Mouse (Mus musculus): ENCODE data around the gene Gm49340. TPM values are rescaled to one million over a fixed set of nuclear protein-coding genes. Genes with fewer than 3 reads are reported as not detected.

Gene Gm49340
- polyA plus RNA-seq, 1 experiment from 2014 or later: not detected

DNA sequence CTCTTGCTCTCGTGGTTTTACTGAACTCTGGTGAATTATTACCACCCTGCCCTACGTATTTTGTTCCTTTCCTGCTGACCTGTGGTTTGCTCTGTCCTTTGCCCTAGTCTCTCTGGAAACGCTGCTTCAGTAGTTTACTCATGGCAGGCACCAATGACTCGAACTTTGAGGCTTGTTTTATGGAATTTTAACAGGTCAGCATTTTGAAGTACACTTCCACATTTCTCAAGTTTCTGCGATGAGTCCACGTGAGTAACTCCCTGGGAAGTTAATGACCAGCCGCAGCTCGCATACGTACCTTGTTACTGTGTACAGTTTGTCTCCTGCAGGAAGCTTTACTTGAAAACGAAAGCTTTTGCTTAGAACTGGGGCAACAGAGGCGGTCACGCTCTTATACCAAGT, 3.1 kb upstream of the Gm49340 start:
- Histone ChIP-seq H3K4me2 (replicated peaks) (peak overlapping the region; percentile 49), H3K9ac (no peak overlapping the region), H3K9me3 (no peaks in the 10 kb centered on the region), H3K4me1 (peaks cover 5% of the 10 kb centered on the region), H3K4me3 (0 out of 2 replicates have a peak overlapping the region, but pooled peaks have one; percentile 5), H3K27me3 (no peaks in the 10 kb centered on the region), H3K27ac (no peak overlapping the region), H3K36me3 (no peaks in the 10 kb centered on the region)
- WGBS: 18% methylated on average over 12 of the region's 12 CpGs
- no peak for ATAC-seq (ENCODE audit: low FRiP score, low read depth)

DNA sequence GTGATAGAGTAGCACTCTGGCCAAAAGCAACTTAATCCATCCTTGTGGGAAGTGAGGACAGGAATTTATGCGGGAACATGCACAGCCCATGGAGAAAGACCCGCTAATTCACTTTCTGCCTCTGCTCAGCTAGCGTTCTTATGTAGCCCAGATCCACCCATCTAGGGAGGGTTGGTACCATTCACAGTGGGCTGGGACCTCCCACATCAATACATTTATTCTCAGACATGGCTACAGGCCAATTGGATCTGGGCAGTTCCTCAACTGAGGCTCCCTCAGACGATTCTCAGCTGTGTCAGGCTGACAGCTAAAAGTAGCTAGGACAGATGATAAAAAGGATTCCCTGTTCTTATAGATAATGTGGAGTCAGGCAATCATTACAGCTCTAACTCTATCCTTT, 2.2 kb upstream of the Gm49340 start:
- no peak overlapping the region for H3K9ac ChIP-seq
- no peak for ATAC-seq (ENCODE audit: low FRiP score, low read depth)
- no peaks in the 10 kb centered on the region for H3K9me3 ChIP-seq
- no peak overlapping the region for H3K4me2 ChIP-seq (replicated peaks)
- peaks cover 5% of the 10 kb centered on the region for H3K4me1 ChIP-seq
- H3K36me3 ChIP-seq: no peaks in the 10 kb centered on the region
- H3K4me3 ChIP-seq: no peak overlapping the region
- no peaks in the 10 kb centered on the region for H3K27me3 ChIP-seq
- WGBS: 73% methylated on average over 4 of the region's 4 CpGs
- no peak overlapping the region for H3K27ac ChIP-seq

DNA sequence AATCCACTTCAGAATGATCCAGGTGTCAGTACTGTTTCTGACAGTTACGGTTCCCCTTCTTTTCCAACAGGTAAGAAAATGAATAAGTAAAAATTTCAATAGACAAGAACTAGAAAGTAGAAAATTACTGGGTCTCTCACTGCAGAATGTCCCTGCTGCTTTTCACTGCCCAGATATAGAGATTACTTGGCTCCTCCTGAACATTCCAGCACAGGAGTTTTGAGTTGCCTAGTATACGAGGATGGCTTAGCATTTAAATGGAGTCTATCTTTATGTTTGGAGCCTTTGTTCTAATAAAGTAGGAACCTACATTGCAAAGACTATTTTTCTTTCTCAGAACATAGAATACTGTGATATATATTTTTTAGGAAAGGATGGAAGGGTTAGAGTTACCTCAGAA, 3.8 kb downstream of the Gm49340 start:
- WGBS: 72% methylated on average over 2 of the region's 2 CpGs
- Histone ChIP-seq H3K4me3 (no peak overlapping the region), H3K4me2 (replicated peaks) (no peak overlapping the region), H3K27ac (no peak overlapping the region), H3K4me1 (no peaks in the 10 kb centered on the region), H3K27me3 (no peaks in the 10 kb centered on the region), H3K9me3 (no peaks in the 10 kb centered on the region; the same call in 1 of the 2 replicates), H3K9ac (no peak overlapping the region), H3K36me3 (no peaks in the 10 kb centered on the region)
- no peak for ATAC-seq (ENCODE audit: low FRiP score, low read depth)

DNA sequence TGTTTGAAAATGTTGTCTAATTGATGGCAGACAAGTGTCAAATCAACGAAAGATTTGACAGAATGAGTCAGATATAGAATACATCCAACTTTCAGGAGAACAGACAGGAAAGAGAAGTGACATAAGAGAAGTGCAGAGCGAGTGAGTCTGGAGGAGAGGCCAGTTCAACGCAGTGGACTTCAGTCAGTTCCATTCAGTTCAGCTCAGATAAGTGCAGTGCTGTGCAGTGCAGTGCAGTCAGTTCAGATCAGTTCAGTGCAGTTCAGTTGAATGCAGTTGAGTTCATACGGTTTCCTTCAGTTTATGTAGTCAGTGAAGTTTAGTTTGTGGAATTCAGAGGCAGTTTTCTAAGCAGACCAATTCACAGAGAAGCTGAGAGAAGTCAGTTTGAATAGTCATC, 7.4 kb downstream of the Gm49340 start:
- no peaks in the 10 kb centered on the region for H3K36me3 ChIP-seq
- 80% methylated on average over 4 of the region's 4 CpGs for WGBS
- ATAC-seq (ENCODE audit: low FRiP score, low read depth): no peak
- no peak overlapping the region for H3K4me2 ChIP-seq (replicated peaks)
- H3K9me3 ChIP-seq: no peaks in the 10 kb centered on the region; the same call in 1 of the 2 replicates
- no peak overlapping the region for H3K4me3 ChIP-seq
- H3K27ac ChIP-seq: no peak overlapping the region
- H3K27me3 ChIP-seq: no peaks in the 10 kb centered on the region
- H3K4me1 ChIP-seq: no peaks in the 10 kb centered on the region
- no peak overlapping the region for H3K9ac ChIP-seq

DNA sequence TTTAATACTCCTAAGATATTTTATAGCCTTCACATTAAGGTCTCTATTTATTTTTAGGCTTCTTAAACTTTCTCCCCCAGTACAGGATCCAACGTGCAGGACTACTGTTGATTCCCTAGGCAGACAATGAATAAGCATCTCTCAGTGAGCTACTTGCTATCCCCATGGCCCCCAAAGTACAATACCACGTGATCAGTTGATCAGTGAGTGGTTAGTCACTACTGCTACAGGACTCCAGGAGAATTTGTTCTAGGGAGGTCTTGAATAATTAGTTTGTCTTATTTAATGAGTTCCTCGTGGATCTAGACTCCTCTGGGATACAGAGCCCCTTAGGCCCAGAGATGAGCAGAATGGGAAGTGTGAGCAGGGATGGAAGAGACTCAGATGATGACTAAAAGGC, 20.9 kb downstream of the Gm49340 start, which contains the start of gene Olfr20:
TSS of gene Olfr20 (plus strand) at position 301 of the 400 bp plus-strand sequence.
- Histone ChIP-seq H3K27me3 (no peaks in the 10 kb centered on the region), H3K4me2 (replicated peaks) (no peak within 1 kb of the TSS), H3K9ac (no peak within 1 kb of the TSS), H3K4me1 (no peaks in the 10 kb centered on the region), H3K9me3 (no peaks in the 10 kb centered on the region), H3K27ac (no peak within 1 kb of the TSS), H3K36me3 (no peaks in the 10 kb centered on the region), H3K4me3 (no peak within 1 kb of the TSS)
- WGBS: 45% methylated on average over 3 of the region's 3 CpGs
- ATAC-seq (ENCODE audit: low FRiP score, low read depth): no peak

DNA sequence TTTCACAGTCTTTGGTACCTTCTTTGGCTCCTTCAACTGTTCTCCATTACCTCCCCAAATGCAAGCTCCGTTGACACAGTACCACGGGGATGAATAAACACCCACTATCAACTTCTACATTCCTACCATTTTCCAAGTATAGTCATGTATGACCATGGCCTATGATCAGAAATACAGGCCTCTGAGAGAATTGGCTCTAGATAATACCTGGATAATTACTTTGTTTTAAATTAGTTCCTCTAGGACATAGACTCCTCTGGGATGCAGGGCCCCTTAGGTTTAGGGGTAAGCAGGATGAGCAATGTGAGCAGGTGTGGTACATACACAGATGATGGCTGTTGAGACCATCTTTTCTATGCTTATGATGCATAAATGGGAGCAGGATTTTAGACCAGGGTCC, 41.4 kb downstream of the Gm49340 start, which contains the start of gene Olfr376:
TSS of gene Olfr376 (plus strand) at position 301 of the 400 bp plus-strand sequence.
- H3K27me3 ChIP-seq: no peaks in the 10 kb centered on the region
- no peaks in the 10 kb centered on the region for H3K36me3 ChIP-seq
- no peak for ATAC-seq (ENCODE audit: low FRiP score, low read depth)
- no peak within 1 kb of the TSS for H3K27ac ChIP-seq
- H3K9me3 ChIP-seq: no peaks in the 10 kb centered on the region
- no peaks in the 10 kb centered on the region for H3K4me1 ChIP-seq
- 82% methylated on average over 2 of the region's 2 CpGs for WGBS
- no peak within 1 kb of the TSS for H3K4me2 ChIP-seq (replicated peaks)
- H3K9ac ChIP-seq: no peak within 1 kb of the TSS
- no peak within 1 kb of the TSS for H3K4me3 ChIP-seq

DNA sequence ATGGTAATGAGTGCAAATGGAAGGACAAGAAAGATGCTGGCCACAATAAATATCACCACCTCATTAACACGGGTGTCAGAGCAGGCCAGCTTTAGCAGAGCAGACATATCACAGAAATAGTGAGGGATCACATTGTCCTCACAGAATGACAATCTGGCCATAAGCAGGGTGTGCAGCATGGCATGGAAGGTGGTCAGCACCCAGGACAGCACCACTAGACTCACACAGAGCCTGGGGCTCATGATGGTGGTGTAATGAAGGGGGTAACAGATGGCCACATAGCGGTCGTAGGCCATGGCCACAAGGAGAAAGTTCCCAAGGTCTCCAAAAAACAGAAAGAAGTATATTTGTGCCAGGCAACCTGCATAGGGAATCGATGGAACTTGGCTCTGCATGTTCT, 65.8 kb downstream of the Gm49340 start:
- H3K4me2 ChIP-seq (replicated peaks): no peak overlapping the region
- no peaks in the 10 kb centered on the region for H3K9me3 ChIP-seq
- no peak overlapping the region for H3K27ac ChIP-seq
- no peak overlapping the region for H3K4me3 ChIP-seq
- 65% methylated on average over 4 of the region's 4 CpGs for WGBS
- H3K9ac ChIP-seq: no peak overlapping the region
- no peaks in the 10 kb centered on the region for H3K36me3 ChIP-seq
- H3K27me3 ChIP-seq: no peaks in the 10 kb centered on the region
- no peak for ATAC-seq (ENCODE audit: low FRiP score, low read depth)
- H3K4me1 ChIP-seq: no peaks in the 10 kb centered on the region

DNA sequence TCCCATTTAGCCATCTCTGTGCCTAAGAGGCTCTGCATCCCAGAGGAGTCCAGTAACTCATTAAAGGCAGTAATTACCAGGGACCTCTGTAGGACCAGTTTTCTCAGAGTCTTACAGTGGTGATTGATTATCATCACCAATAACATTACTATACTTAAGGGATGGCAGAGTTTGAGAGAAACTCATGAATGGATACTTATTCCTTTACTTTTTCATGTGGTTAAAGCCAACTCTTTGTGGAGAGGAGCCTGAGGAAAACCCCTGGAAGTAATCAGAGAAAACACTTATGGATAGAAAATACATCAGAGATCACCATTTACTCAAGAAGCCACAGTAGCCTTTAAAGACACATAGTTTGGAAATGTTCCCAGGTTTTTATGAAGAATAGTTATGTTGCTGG, 70.0 kb downstream of the Gm49340 start, which contains the start of gene Olfr1:
TSS of gene Olfr1 (minus strand) at position 101 of the 400 bp plus-strand sequence.
- Histone ChIP-seq H3K4me3 (no peak within 1 kb of the TSS), H3K9ac (no peak within 1 kb of the TSS), H3K4me2 (replicated peaks) (no peak within 1 kb of the TSS), H3K4me1 (no peaks in the 10 kb centered on the region), H3K9me3 (no peaks in the 10 kb centered on the region), H3K27me3 (no peaks in the 10 kb centered on the region), H3K27ac (no peak within 1 kb of the TSS), H3K36me3 (no peaks in the 10 kb centered on the region)
- no peak for ATAC-seq (ENCODE audit: low FRiP score, low read depth)

Other genes with a start within 250 kb of the Gm49340 start
- gene Itgae, start 239.2 kb upstream of the Gm49340 start, polyA plus RNA-seq (2015; fragmentation: Nextera tagmentation; extraction: Ambion mirVana): 0.32 and 0.57 TPM in 2 replicates
- 14.5 and 15.5 TPM in 2 replicates for gene Haspin, start 191.4 kb upstream of the Gm49340 start, polyA plus RNA-seq (2015; fragmentation: Nextera tagmentation; extraction: Ambion mirVana)
- gene P2rx5, start 169.3 kb upstream of the Gm49340 start, polyA plus RNA-seq (2015; fragmentation: Nextera tagmentation; extraction: Ambion mirVana): 0.70 and 0.89 TPM in 2 replicates
- gene Emc6, start 152.7 kb upstream of the Gm49340 start, polyA plus RNA-seq (2015; fragmentation: Nextera tagmentation; extraction: Ambion mirVana): 96.7 and 98.9 TPM in 2 replicates
- 244 and 248 TPM in 2 replicates for gene Tax1bp3, start 152.7 kb upstream of the Gm49340 start, polyA plus RNA-seq (2015; fragmentation: Nextera tagmentation; extraction: Ambion mirVana)
- 26.0 and 26.3 TPM in 2 replicates for gene Ctns, start 130.7 kb upstream of the Gm49340 start, polyA plus RNA-seq (2015; fragmentation: Nextera tagmentation; extraction: Ambion mirVana)
- 1.9 and 2.6 TPM in 2 replicates for gene Shpk, start 130.3 kb upstream of the Gm49340 start, polyA plus RNA-seq (2015; fragmentation: Nextera tagmentation; extraction: Ambion mirVana)
- 0.05 and 0.17 TPM in 2 replicates for gene Trpv1, start 95.4 kb upstream of the Gm49340 start, polyA plus RNA-seq (2015; fragmentation: Nextera tagmentation; extraction: Ambion mirVana)
- 0.09 and 0.14 TPM in 2 replicates for gene Trpv3, start 62.4 kb upstream of the Gm49340 start, polyA plus RNA-seq (2015; fragmentation: Nextera tagmentation; extraction: Ambion mirVana)
- 1.0 and 1.2 TPM in 2 replicates for gene Aspa, start 145 bp upstream of the Gm49340 start, polyA plus RNA-seq (2015; fragmentation: Nextera tagmentation; extraction: Ambion mirVana)
- gene Spata22, start within 50 bp of the Gm49340 start, polyA plus RNA-seq (2015; fragmentation: Nextera tagmentation; extraction: Ambion mirVana): not detected in 2 replicates
- not detected in 2 replicates for gene Olfr20, start 21.0 kb downstream of the Gm49340 start, polyA plus RNA-seq (2015; fragmentation: Nextera tagmentation; extraction: Ambion mirVana)
- gene Olfr376, start 41.5 kb downstream of the Gm49340 start, polyA plus RNA-seq (2015; fragmentation: Nextera tagmentation; extraction: Ambion mirVana): not detected in 2 replicates
- not detected in 2 replicates for gene Olfr1, start 69.9 kb downstream of the Gm49340 start, polyA plus RNA-seq (2015; fragmentation: Nextera tagmentation; extraction: Ambion mirVana)
- gene Olfr378, start 98.7 kb downstream of the Gm49340 start, polyA plus RNA-seq (2015; fragmentation: Nextera tagmentation; extraction: Ambion mirVana): not detected in 2 replicates
- gene Olfr380, start 127.8 kb downstream of the Gm49340 start, polyA plus RNA-seq (2015; fragmentation: Nextera tagmentation; extraction: Ambion mirVana): not detected in 2 replicates
- gene Olfr381, start 161.9 kb downstream of the Gm49340 start, polyA plus RNA-seq (2015; fragmentation: Nextera tagmentation; extraction: Ambion mirVana): not detected in 2 replicates
- not detected in 2 replicates for gene Olfr382, start 187.5 kb downstream of the Gm49340 start, polyA plus RNA-seq (2015; fragmentation: Nextera tagmentation; extraction: Ambion mirVana)